Mouse (Mus musculus): Measurements from ENCODE around the gene Plekhm3.

Gene Plekhm3

DNA sequence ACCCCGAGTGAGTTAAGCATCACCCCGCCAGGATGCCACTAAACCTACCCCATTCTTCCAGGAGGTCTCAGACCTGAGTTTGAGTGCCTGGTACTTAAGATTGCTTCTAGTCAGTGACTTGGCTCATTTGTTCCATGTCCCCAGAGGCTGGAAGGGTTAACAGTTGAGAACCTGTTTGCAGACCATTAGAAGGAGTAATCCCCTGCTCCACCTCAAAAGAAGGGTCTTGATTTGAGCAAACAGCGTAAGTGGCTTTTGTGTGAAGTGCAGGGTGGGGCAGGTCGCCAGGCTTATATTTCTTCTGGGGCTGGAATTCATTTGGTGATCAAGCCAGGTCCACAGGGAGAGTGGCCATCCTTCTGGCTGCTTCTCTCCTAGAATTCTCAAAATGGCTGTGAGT lies 183.3 kb downstream of the Plekhm3 start:
- no peak for DNase-seq (ENCODE audit: low read depth)

DNA sequence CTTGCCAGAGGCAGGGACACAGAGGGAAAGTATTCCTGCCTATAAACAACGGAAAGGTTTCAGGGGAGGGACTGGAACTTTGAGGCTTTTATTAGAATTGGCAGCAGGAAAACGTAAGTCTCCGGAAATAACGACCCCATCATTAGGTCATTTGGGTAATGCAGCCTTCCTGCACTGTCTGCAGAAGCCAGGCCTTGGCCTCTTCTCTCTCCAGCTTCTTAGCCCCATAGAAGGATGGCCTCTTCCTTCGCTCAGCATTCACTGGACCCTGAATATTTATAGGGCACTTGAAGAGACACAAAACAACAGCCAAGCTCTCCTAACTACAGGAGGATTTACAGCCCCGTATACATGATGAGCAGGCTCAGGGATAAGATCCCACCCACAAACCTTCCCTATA lies 186.5 kb downstream of the Plekhm3 start:
- DNase-seq (ENCODE audit: low read depth) = no peak

DNA sequence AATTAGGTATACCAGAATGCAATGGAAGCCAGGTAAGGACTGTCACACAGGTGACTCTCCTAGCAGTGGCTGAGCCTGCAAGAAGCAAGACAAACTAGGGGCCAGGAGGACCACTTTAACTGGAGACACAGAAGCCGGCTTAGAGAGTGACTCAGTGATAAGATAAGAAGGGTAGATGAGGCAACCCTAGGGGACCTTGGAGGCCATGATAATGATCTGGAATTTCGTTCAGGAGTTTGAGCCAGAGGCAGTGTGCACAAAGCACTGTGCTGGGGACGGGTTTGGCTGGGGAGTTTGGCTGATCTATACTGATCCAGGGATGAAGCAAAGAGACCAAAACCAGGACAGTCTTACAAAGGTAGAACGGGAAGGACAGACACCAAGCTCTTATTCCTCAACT lies 195.0 kb downstream of the Plekhm3 start:
- DNase-seq (ENCODE audit: low read depth) = no peak

DNA sequence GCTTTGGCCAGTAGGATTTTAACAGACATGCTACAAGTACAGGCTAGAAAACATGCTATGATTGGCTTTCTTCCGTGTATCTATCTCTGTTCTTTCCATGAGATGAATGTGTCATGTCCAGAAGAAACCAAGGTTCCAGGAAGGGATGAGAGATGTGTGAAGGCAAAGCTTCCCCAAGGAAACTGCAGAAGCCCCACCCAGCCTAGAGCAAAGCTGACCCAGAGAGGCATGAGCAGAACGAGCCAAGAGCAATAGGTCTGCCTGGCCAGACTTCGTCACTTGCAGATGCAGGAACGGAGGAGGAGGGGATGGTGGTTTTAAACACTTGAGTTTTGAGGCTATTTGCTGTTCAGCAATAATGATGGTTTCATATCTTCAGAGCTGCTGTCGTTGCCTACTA lies 198.9 kb downstream of the Plekhm3 start:
- no peak for DNase-seq (ENCODE audit: low read depth)

DNA sequence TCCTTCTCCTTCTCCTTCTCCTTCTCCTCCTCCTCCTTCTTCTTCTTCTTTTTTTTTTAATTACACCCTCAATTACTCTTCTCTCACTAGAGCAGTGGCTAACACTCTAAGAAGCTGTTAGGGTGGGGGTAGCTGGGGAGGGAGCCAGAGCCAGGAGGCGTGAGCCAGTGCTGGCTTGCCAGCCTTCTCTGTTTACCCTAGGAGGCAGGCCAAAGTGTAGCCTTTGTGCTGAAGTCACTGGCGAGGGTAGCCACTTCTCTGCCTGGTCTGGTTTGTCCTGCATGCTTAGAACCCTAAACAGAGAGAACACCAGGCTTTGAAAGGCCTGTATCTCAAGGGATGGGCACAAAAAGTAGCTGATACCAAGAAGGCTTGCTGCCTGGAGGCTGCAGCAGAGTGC lies 199.4 kb downstream of the Plekhm3 start:
- peak; percentile 35 for DNase-seq (ENCODE audit: low read depth)

DNA sequence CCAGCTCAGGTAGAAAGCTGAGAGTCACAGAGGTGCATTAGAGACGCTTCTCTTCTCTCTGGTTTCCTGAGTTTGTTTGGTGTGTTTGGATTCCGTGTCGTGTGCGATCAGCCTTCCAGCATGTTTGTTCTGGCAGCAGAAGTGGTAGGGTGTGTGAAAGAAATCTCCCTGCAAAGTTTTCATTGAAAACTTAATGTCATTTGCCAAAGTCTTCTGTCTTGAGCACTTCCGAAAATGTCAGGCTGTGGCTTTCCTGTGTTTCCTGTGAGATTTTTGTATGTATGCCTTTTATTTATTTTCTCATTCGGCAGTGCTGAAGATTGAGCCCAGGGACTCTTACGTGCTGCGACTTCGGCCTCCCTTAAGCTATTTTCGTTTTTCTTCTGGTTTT lies 200.0 kb downstream of the Plekhm3 start:
- peak; percentile 70 for DNase-seq (ENCODE audit: low read depth)

DNA sequence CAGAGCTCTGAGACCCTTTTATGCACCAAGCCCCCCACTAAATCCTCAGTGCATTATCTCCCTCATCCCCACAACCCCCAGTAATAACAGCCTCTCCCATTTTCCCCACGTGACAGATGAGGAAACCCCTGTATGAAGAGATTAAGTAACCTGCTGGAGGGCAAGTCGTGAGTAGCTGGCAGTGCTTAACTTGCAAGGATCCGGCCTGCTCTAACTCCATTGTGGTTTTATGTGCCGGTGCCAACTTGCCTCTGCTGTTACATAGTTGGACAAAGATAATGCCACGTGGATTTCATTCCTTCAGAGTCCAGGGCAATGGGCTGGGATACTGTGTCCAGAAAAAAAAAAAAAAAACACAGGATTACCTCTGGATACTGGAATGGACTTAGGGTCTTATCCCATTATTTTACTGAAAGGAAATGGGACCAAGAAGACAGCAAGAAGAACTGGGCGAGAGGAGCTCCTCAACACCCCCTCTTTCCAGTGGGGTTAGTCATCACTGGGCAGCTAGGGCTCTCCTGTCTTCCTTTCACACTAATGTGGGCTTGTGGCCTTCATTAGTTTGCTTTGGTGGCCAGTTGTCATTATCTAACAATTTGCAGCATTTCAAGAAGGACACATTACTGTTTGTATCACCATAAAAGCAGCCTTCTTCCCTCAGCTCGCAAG lies 200.5 kb downstream of the Plekhm3 start:
- DNase-seq (ENCODE audit: low read depth) = peak; percentile 87

DNA sequence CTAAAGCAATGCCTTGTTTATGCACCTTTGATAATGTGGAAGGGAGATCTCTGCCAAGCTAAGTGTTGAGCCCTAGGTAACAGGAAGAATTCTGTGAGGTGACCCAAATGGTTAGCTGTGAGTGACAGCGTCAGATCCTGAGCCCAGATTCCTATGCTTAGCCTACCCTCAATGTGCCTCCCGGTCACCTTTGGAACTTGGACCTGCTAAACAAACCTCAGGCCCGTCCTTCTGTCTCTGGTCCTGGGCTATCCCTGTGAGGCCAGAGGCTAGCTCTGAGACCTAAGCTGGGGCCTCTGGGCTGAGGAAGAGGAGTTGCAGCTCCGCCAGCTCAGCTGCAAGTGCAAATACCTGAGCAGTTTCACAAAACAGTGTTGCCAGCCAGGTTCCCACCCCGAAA lies 202.0 kb downstream of the Plekhm3 start:
- DNase-seq (ENCODE audit: low read depth) = no peak

DNA sequence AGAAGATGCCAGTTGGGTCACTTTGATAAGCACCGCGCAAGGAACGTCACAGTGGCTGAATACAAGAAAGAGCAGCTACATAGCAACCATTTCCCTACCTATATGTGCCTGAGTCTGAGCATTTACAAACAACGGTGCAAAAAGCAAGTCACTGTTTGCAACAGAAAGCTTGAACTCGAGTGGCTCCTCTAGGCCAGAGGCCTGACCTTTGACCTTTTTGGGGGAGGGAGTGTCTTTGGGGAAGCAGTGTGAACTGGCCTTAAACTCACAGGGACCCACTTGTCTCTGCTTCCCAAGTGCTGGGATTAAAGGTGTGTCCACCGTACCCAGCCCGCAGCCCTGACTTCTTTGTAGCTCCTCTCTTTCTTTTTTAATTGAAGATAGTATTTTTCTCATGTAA lies 203.0 kb downstream of the Plekhm3 start:
- peak; percentile 27 for DNase-seq (ENCODE audit: low read depth)

DNA sequence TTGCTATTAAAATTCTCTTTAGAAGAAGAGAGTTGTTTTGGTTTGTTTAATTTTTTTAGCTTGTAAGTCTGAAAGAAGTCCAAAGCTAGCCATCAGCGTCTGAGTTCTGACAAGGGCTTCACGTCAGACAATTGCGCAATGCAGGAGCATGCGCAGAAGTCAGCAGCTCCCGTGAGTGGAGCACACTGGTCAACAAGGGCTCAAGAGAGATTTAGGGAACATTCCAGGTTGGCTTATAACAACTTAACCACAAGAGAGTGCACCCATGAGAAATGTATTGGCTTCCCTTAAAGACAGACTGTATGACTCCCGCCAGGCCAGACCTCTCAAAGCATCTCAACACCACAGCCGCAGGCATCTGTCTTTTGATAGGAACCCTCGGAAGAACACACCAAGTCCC lies 203.5 kb downstream of the Plekhm3 start:
- DNase-seq (ENCODE audit: low read depth) = peak; percentile 45

DNA sequence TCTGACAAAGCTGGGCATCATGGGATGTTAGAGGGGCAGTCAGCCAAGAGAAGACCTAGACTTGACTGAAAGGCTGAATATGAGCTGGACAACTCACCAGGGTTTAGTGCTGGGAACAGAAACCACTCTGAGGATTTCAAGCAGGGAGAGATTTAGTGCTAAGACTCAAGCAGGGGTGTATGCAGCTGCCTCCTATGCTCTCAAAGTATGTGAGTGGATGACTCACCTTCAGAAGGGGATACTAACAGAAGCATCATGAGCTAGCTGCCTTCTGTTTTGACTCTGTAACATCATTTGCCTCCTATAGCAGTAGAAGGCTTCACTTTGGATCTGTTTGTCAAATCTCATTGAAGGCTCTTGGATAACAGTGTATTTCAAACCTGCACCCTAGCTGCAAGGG lies 212.0 kb downstream of the Plekhm3 start:
- no peak for DNase-seq (ENCODE audit: low read depth)

DNA sequence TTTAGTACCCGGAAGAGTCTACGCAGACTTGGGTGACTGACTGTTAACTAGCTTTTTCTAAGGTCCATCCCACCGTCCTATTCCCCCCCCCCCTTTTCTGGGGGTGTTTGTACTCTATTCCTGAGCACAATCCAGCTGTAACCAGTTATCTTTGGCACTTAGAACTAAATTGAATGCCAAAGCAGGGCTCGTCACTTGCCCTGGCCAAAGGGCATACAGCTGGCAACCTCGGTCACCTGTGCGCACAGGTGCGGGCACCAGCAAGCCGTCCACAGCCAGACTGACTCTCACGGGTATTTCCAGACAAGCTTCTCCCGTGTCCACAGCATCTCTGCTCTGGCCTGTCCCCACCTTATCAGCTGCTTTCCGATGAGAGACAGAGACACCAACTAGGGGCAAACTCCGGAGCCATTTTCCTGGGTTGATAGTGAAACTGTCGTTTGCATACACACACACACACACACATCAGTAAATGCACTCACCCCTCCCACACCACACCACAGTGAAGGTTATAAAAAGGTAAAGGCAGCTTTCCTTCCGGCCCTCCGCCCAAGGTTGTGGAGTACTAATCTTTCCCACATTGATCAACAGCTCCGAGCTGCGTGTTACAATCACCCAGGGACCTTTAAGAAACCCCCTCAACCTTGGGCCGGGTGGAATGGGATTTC lies 213.7 kb downstream of the Plekhm3 start:
- no peak for DNase-seq (ENCODE audit: low read depth)

DNA sequence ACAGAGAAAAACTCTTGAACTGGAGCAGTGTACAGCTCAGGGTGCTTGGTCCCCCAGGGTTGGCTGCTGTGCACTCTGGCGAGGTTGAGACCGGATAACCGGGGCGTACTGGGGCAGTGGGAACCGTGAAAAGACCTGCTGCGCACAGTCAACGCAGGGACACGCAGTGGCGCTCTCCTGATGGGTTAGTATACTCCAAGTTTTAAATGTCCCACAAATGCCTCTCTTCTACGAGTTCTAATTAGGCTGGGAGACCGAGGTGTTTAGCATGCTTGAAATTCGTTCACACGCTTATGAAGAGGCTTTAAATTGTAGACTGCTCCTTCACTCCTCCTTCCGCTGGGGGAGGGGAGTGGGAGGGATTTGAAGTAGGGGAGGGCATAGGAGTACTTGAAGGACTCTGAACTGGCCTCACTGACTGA lies 218.0 kb downstream of the Plekhm3 start:
- DNase-seq (ENCODE audit: low read depth) = peak; percentile 89

DNA sequence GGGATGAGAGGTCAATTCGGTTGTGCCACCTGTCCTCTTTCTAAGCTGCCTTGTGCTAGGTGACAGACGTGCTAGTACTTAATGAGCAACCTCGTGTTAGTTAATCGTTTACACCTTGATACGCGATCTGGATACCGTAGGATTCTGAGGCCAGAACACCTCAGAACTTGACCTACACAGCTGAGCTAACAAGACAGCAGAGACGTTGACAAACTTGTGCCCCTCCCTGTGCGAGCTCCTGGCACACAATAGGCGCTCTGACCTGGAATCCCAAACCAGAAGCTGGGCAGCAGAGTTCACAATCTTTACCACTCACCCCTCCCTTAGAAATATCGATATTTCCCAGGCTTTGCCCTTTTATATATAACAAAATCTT lies 218.5 kb downstream of the Plekhm3 start:
- no peak for DNase-seq (ENCODE audit: low read depth)

DNA sequence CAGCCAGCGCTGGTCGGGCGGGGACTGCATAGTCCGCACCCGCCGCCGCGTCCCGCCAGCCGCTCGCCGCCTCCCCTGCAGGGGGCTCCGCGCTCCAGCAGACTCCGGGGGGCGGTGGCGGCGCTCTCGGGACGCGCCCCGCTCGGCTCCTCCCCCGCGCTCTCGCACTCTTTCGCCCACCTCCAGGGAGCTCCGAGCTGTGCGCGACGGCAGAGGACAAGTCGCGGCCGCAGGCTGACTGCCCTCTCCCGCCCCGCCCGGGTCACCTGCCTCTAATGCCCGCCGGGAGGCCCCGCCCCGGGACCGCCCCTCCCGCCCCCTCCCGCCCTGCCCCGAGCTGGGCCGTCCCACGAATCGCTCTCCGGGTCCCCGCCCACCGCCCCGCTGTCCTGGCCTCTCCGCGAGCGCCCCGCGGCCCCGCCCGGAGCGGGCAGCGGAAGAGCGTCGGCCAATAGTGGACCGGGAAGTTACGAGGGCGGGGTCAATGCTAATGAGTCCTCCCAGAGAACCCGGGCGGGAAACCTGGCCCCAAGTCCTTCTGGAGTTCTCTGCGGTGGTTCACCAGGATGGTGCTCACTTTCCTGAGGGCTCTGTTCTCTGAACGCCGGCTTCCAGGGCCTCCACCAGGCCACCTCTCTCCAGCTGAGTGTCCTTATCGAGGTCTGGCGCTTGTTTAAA lies 219.0 kb downstream of the Plekhm3 start, which contains the start of gene Fzd5:
TSS of gene Fzd5 (minus strand) at position 250 of the 678 bp plus-strand sequence.
- DNase-seq (ENCODE audit: low read depth) = peak; percentile 94

DNA sequence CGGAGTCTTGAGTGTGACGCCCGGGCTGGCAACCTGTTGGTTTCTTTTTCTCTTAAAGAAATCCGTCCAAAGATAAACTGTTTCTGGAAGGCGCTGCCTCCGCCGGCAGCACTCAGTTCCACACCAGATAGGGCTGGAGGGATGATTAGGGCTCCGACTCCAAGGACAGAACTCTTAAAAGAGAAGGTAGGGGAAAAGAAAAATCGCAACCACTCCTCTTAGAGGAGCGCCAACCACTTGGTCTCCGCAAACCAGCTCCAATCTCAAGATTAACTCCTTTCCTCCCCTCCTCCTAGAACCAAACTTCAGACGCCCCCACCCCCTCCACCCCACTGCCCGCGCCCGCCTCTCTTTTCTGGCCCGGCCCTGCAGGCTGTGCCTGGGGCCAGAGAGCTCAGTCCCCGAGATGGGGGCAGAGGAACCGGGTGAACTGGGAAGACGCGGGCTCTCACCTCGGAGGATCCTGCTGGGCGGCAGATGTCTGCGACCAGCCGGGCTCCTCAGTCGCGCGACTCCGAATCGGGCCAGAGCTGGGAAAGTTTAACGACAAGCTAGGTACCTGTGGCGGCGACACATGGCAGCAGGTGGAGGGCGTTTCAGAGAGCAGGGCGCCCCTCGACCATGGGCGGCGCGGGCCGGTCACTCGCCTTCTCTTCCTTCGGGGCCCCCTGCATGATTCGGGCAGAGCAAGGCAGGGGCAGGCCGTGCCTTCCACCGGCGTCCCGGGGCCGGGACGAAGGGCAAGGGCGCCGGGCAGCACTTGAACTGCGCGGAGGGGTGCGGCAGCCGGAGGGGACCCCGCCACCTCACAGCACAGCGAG lies 219.7 kb downstream of the Plekhm3 start:
- DNase-seq (ENCODE audit: low read depth) = peak; percentile 38
